In the genomic region with DNA sequence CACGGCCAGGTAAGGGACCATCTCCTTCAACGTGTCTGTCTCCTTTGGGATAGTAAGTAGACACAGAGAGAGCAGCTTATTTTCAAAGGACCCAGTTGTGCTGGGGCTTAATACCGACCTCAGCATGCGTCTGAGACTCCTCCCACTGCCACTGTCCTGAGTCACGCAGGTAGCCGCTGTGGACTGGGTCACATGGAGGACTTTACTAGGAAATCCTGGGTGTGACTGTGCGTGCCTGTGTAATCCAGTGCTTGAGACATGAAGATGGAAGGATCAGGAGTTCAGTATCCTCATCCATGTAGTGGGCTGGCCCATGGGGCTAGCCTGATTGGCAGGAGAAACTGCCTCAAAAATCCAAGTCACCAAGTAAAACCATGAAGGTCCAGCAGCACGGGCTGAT, we compare ENCODE assay signal across 25 mouse cellular contexts.
"Had no signal": no experiment of that assay in that cellular context is flagged by ENCODE, and none has a peak within 500 bp of the region (broad histone marks: within the 10 kb centered on the region; RNA-seq: fewer than 3 reads in every experiment).

No protein-coding gene starts in this region.

- H3K36me3 ChIP-seq: hindbrain, embryonic 12.5 days; kidney, embryonic 15.5 days; limb, embryonic 15.5 days had no signal

- DNase-seq: gastrocnemius, postnatal 14 days; gastrocnemius, postnatal 36 days; heart, adult 11 months; heart, adult 2 months; heart, postnatal 10 days; heart, postnatal 4 days; kidney, adult 11 months; kidney, adult 8-10 months; kidney, postnatal 14 days; layer of hippocampus, adult 9-11 months; layer of hippocampus, postnatal 36 days; left cerebral cortex, postnatal 4 days had no signal

- H3K9ac ChIP-seq: heart, embryonic 12.5 days; hindbrain, embryonic 12.5 days; hindbrain, embryonic 14.5 days; kidney, embryonic 15.5 days; limb, embryonic 13.5 days; limb, embryonic 15.5 days; liver, embryonic 12.5 days; liver, embryonic 14.5 days had no signal

- H3K4me2 ChIP-seq: heart, embryonic 12.5 days; hindbrain, embryonic 12.5 days; hindbrain, embryonic 14.5 days; kidney, embryonic 15.5 days; limb, embryonic 13.5 days; limb, embryonic 15.5 days; liver, embryonic 12.5 days had no signal

- H3K9me3 ChIP-seq: heart, embryonic 10.5 days; heart, embryonic 12.5 days; hindbrain, embryonic 10.5 days; hindbrain, embryonic 12.5 days; kidney, embryonic 15.5 days; limb, embryonic 13.5 days; limb, embryonic 15.5 days; liver, embryonic 12.5 days had no signal

- ATAC-seq: hindbrain, embryonic 16.5 days; inflammation-experienced regulatory T-cells, adult 6 months; liver, embryonic 12.5 days had no signal

- H3K4me3 ChIP-seq: heart, adult 2 months; heart, embryonic 10.5 days; heart, embryonic 12.5 days; hindbrain, embryonic 10.5 days; hindbrain, embryonic 12.5 days; kidney, embryonic 15.5 days; limb, embryonic 13.5 days; limb, embryonic 15.5 days; liver, embryonic 12.5 days had no signal

- H3K27ac ChIP-seq: heart, adult 2 months; heart, embryonic 10.5 days; hindbrain, embryonic 10.5 days; hindbrain, embryonic 12.5 days; hindbrain, embryonic 14.5 days; kidney, embryonic 15.5 days; kidney, postnatal 0 days; limb, embryonic 13.5 days; limb, embryonic 15.5 days; liver, embryonic 12.5 days; liver, embryonic 14.5 days had no signal

- H3K4me1 ChIP-seq: hindbrain, embryonic 10.5 days; hindbrain, embryonic 12.5 days; kidney, embryonic 15.5 days; limb, embryonic 15.5 days had no signal

- H3K27me3 ChIP-seq: hindbrain, embryonic 12.5 days; kidney, embryonic 15.5 days; limb, embryonic 13.5 days; limb, embryonic 15.5 days; liver, embryonic 12.5 days had no signal
